Mouse (Mus musculus) liver, postnatal 0 days (tissue): Measurements from ENCODE around the gene Cd59b. TPM values are rescaled to one million over a fixed set of nuclear protein-coding genes. Genes with fewer than 3 reads are reported as not detected.
A peak's percentile ranks its signal among the peaks of the same experiment; 100 is the strongest.
"Not testable (repeated sequence)": the region's sequence is repeated elsewhere in the genome, so short reads cannot be mapped to it uniquely, and the experiment has no call there.

ENCODE experiments used
- ATAC-seq: fragments of 200-750 bp; cut with Nextera tagmentation; 2 replicates; pipeline ENCODE4 v1.8.0; 2017; ENCODE audit warnings: mild to moderate bottlenecking, moderate library complexity
- DNase-seq: peaks from one replicate; pipeline ENCODE4 v3.0.0-alpha.2; 2016
- H3K27ac ChIP-seq: fragments of 300-500 bp; sonication (generic); 2 replicates; pipeline ENCODE4 v1.5.1; 2014; ENCODE audit warnings: antibody characterized with exemption, moderate library complexity, mild to moderate bottlenecking, low read depth
- H3K27me3 ChIP-seq: fragments of 300-500 bp; sonication (generic); 2 replicates; pipeline ENCODE4 v1.6.1; 2014; ENCODE audit warnings: low read length, control low read depth, mixed read lengths; ENCODE audit not compliant: insufficient read depth
- H3K36me3 ChIP-seq: fragments of 300-500 bp; sonication (generic); replicated peaks from 2 replicates; pipeline ENCODE4 v1.6.1; 2014; ENCODE audit warnings: mild to moderate bottlenecking, control low read depth, low read length, moderate library complexity, mixed read lengths; ENCODE audit not compliant: insufficient read depth
- H3K4me1 ChIP-seq: fragments of 300-500 bp; sonication (generic); 2 replicates; pipeline ENCODE4 v1.6.1; 2014; ENCODE audit warnings: antibody characterized with exemption, mild to moderate bottlenecking, control low read depth; ENCODE audit not compliant: insufficient read depth
- H3K4me2 ChIP-seq: fragments of 300-500 bp; sonication (generic); 2 replicates; pipeline ENCODE4 v1.6.1; 2014; ENCODE audit warnings: low read depth, mild to moderate bottlenecking, low read length, moderate library complexity, mixed read lengths
- H3K4me3 ChIP-seq: fragments of 300-500 bp; sonication (generic); 2 replicates; pipeline ENCODE4 v1.5.1; 2014; ENCODE audit warnings: low read depth, low read length
- H3K9ac ChIP-seq: fragments of 300-500 bp; sonication (generic); replicated peaks from 2 replicates; pipeline ENCODE4 v1.6.1; 2014; ENCODE audit warnings: mild to moderate bottlenecking, moderate library complexity
- H3K9me3 ChIP-seq: fragments of 300-500 bp; sonication (generic); 2 replicates; pipeline ENCODE4 v1.6.1; 2016; ENCODE audit warnings: mild to moderate bottlenecking, control low read depth, low read length, mixed read lengths
- CTCF ChIP-seq: sonication (generic); IDR thresholded peaks from 2 replicates; pipeline ENCODE4 v1.5.1; 2016; ENCODE audit warnings: antibody characterized with exemption, low read depth
- EP300 ChIP-seq: IDR thresholded peaks from 2 replicates; pipeline ENCODE4 v1.6.1; 2016; ENCODE audit warnings: antibody characterized with exemption, low read depth, mild to moderate bottlenecking
- WGBS: fragments of 180-500 bp; shearing (Covaris S2); extraction: QIAGEN DNeasy Blood & Tissue Kit; methylation state at CpG from one replicate; pipeline ENCODE4 v1.1.7; 2014; ENCODE audit not compliant: insufficient replicate concordance; 5-methylcytosine and 5-hydroxymethylcytosine counted together
- polyA plus RNA-seq: library from polyadenylated mRNA; unstranded; fragments of >200 nt; fragmentation: Nextera tagmentation; extraction: Ambion mirVana; gene quantifications from 2 replicates; pipeline ENCODE4 v1.2.1, GENCODE M21; 2015

Gene Cd59b
- polyA plus RNA-seq, 1 experiment from 2014 or later = 4.4 TPM

- Histone ChIP-seq H3K27me3 (no peaks in the 10 kb centered on the region), H3K4me1 (peaks cover 33% of the 10 kb centered on the region), H3K36me3 (0 out of 2 replicates have a peak, but pooled peaks cover 2% of the 10 kb centered on the region), H3K4me3 (peak overlapping the region; percentile 8), H3K9me3 (no peaks in the 10 kb centered on the region), H3K4me2 (peak overlapping the region; percentile 70), H3K9ac (peak overlapping the region; percentile 51), H3K27ac (peak overlapping the region; percentile 79)
- DNase-seq (peak; percentile 35), ATAC-seq (peak; percentile 81)
- TF ChIP-seq CTCF (no peak), EP300 (peak; percentile 98)
- WGBS = 11% methylated on average over 3 of the region's 3 CpGs
Measured at GRCm38 (mm10) chr2:104098529-104099230, 29.0 kb downstream of the Cd59b start.

DNA sequence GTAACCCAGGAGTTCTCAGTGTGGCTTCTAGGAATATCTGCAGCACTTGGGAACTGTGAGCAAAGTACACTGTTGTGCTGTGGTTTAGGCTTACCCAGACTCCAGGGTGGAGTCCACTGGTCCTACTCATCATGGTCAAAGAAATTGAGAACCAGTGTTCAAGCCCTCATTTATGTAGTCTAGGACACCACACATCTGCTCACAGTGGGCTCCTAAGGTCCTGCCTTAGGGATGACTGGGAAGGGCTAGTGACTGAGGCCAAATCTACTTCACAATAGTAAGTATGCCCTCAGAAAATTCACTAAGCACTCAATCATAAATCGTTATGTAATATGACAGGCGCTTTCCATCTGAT, 29.6 kb downstream of the Cd59b start:
- peak overlapping the region; percentile 8 for H3K4me3 ChIP-seq
- H3K27me3 ChIP-seq = no peaks in the 10 kb centered on the region
- 0 out of 2 replicates have a peak, but pooled peaks cover 2% of the 10 kb centered on the region for H3K36me3 ChIP-seq
- no peak for ATAC-seq
- H3K4me1 ChIP-seq = peaks cover 33% of the 10 kb centered on the region
- peak overlapping the region; percentile 51 for H3K9ac ChIP-seq
- H3K27ac ChIP-seq = peak overlapping the region; percentile 79
- no peak for DNase-seq
- TF ChIP-seq EP300 (no peak), CTCF (no peak)
- WGBS = 82% methylated on average over 2 of the region's 2 CpGs
- H3K9me3 ChIP-seq = no peaks in the 10 kb centered on the region
- peak overlapping the region; percentile 70 for H3K4me2 ChIP-seq

- DNase-seq (no peak), ATAC-seq (no peak)
- H3K4me2 ChIP-seq = peak overlapping the region; percentile 70
- TF ChIP-seq EP300 = peak; percentile 26; the same call in 1 of the 2 replicates
- no peak for TF ChIP-seq CTCF
- WGBS = 52% methylated on average over 1 of the region's 1 CpGs
- H3K36me3 ChIP-seq = 0 out of 2 replicates have a peak, but pooled peaks cover 2% of the 10 kb centered on the region
- H3K9me3 ChIP-seq = no peaks in the 10 kb centered on the region
- H3K27ac ChIP-seq = peak overlapping the region; percentile 48
- 0 out of 2 replicates have a peak overlapping the region, but pooled peaks have one; percentile 13 for H3K4me3 ChIP-seq
- peak overlapping the region; percentile 41 for H3K9ac ChIP-seq
- peaks cover 33% of the 10 kb centered on the region for H3K4me1 ChIP-seq
- H3K27me3 ChIP-seq = no peaks in the 10 kb centered on the region
Measured at GRCm38 (mm10) chr2:104099946-104100345, 30.3 kb downstream of the Cd59b start.

DNA sequence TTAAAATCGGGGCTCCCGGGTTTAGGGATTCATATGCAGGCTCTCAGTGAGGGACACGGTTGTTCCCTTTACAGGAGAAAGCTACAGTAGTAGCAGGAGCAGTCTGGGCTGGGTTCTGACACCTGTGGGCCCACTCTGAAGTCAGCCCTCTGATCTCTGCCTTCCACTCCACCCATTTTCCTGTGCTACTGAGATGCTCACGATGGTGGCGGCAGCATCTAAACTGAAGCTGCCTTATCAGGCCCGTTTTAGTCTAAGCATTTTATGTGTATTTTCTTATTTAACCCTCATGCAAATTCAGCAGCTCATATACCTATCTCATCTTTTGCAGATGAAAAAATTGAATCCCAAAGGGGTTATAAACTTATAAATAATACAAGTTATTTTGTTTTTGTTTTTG, 35.2 kb downstream of the Cd59b start:
- no peaks in the 10 kb centered on the region for H3K27me3 ChIP-seq
- DNase-seq (no peak), ATAC-seq (no peak)
- H3K9ac ChIP-seq = no peak overlapping the region
- no peak overlapping the region for H3K27ac ChIP-seq
- H3K4me2 ChIP-seq = no peak overlapping the region
- H3K36me3 ChIP-seq = peaks cover 7% of the 10 kb centered on the region; the same call in 1 of the 2 replicates
- H3K9me3 ChIP-seq = no peaks in the 10 kb centered on the region
- TF ChIP-seq CTCF = no peak
- TF ChIP-seq EP300 = no peak
- peaks cover 25% of the 10 kb centered on the region for H3K4me1 ChIP-seq
- no peak overlapping the region for H3K4me3 ChIP-seq
- 82% methylated on average over 6 of the region's 6 CpGs for WGBS

DNA sequence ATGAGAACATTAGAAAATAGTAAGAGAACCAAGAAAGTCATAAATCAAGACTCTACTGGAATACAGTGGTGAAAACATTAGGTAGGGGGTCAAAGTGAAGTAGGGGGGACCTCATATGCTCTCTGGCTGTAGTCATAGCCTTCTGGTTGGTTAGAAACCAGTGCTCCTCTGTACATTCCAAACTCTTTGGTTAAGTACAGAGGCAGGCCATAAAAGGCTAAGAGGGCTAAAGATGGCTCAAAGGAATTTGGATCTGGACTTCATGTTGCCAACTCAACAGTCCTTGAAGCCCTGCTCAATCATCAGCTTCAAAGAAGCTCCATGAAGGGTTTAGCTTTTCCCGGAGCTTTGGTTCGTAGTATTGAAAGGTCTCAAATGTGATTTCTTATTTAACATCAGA, 39.4 kb downstream of the Cd59b start:
- not testable (repeated sequence) for H3K4me3 ChIP-seq, H3K9ac ChIP-seq, DNase-seq, H3K36me3 ChIP-seq, H3K4me2 ChIP-seq, ATAC-seq, H3K9me3 ChIP-seq, H3K27me3 ChIP-seq
- 0 out of 2 replicates have a peak overlapping the region, but pooled peaks have one; percentile 55 for H3K27ac ChIP-seq
- WGBS = 91% methylated on average over 2 of the region's 2 CpGs
- peaks cover 14% of the 10 kb centered on the region; the same call in 1 of the 2 replicates for H3K4me1 ChIP-seq

- H3K27ac ChIP-seq = peak overlapping the region; percentile 55; the same call in 1 of the 2 replicates
Measured at GRCm38 (mm10) chr2:104109528-104109927, 39.9 kb downstream of the Cd59b start.

More at GRCm38 (mm10) chr2:104109528-104109927, 39.9 kb downstream of the Cd59b start:
- DNase-seq (no peak), ATAC-seq (no peak)
- no peak overlapping the region for H3K4me2 ChIP-seq
- 49% methylated on average over 2 of the region's 2 CpGs for WGBS
- H3K27me3 ChIP-seq = no peaks in the 10 kb centered on the region
- no peaks in the 10 kb centered on the region for H3K9me3 ChIP-seq
- H3K4me3 ChIP-seq = no peak overlapping the region
- TF ChIP-seq EP300 (no peak), CTCF (no peak)
- no peak overlapping the region for H3K9ac ChIP-seq
- peaks cover 14% of the 10 kb centered on the region; the same call in 1 of the 2 replicates for H3K4me1 ChIP-seq
- peaks cover 4% of the 10 kb centered on the region; the same call in 1 of the 2 replicates for H3K36me3 ChIP-seq
